Comparison of ENCODE assay signal across 10 mouse cellular contexts in genomic region chr3:9948114-9948513, GRCm38 (mm10).
DNase-seq lines count a peak whose midpoint lies in the region; ATAC-seq and TF ChIP-seq lines count a peak whose summit lies in the region.
"Had no signal": no experiment of that assay in that cellular context is flagged by ENCODE, and none has a peak within 500 bp of the region (broad histone marks: within the 10 kb centered on the region; RNA-seq: fewer than 3 reads in every experiment).

No protein-coding gene starts in this region.

- H3K27me3 ChIP-seq in lung, embryonic 14.5 days (ENCODE audit: insufficient read depth, low read length), result no peaks in the 10 kb centered on the region
- H3K27me3 ChIP-seq in forebrain, postnatal 0 days (ENCODE audit: insufficient read depth, low read length), result no peaks in the 10 kb centered on the region
- no peaks in the 10 kb centered on the region for H3K27me3 ChIP-seq in hindbrain, postnatal 0 days (ENCODE audit: insufficient read depth, low read length)
- no peaks in the 10 kb centered on the region for H3K27me3 ChIP-seq in neural tube, embryonic 14.5 days (ENCODE audit: control insufficient read depth, insufficient read depth, low read length)
- H3K27me3 ChIP-seq: heart, embryonic 13.5 days; limb, embryonic 15.5 days; stomach, embryonic 15.5 days had no signal

- WGBS in lung, embryonic 14.5 days, result 56% methylated on average over 7 of the region's 7 CpGs
- 69% methylated on average over 7 of the region's 7 CpGs for WGBS in forebrain, postnatal 0 days
- 72% methylated on average over 7 of the region's 7 CpGs for WGBS in hindbrain, postnatal 0 days
- 83% methylated on average over 7 of the region's 7 CpGs for WGBS in neural tube, embryonic 14.5 days

- no peak overlapping the region for H3K4me3 ChIP-seq in lung, embryonic 14.5 days (ENCODE audit: low read depth, low read length)
- no peak overlapping the region for H3K4me3 ChIP-seq in forebrain, postnatal 0 days (ENCODE audit: low read depth, low read length)
- no peak overlapping the region for H3K4me3 ChIP-seq in hindbrain, postnatal 0 days (ENCODE audit: low read length)
- no peak overlapping the region for H3K4me3 ChIP-seq in neural tube, embryonic 14.5 days (ENCODE audit: low read depth, low read length)
- H3K4me3 ChIP-seq in layer of hippocampus, adult 2 months, result no peak overlapping the region
- H3K4me3 ChIP-seq: limb, embryonic 15.5 days; stomach, embryonic 15.5 days had no signal

- no peak for TF ChIP-seq CTCF in lung, embryonic 14.5 days (IDR thresholded peaks at IDR 0.05; ENCODE audit: low read depth)
- TF ChIP-seq CTCF in forebrain, postnatal 0 days (IDR thresholded peaks at IDR 0.05; ENCODE audit: low read depth), result no peak
- no peak for TF ChIP-seq CTCF in hindbrain, postnatal 0 days (IDR thresholded peaks at IDR 0.05; ENCODE audit: low read depth)
- no peak for TF ChIP-seq CTCF in layer of hippocampus, adult 2 months (conservative IDR thresholded peaks at IDR 0.05)

- H3K4me1 ChIP-seq in lung, embryonic 14.5 days (ENCODE audit: insufficient read depth), result no peaks in the 10 kb centered on the region
- no peaks in the 10 kb centered on the region for H3K4me1 ChIP-seq in forebrain, postnatal 0 days (ENCODE audit: insufficient read depth)
- no peaks in the 10 kb centered on the region for H3K4me1 ChIP-seq in hindbrain, postnatal 0 days (ENCODE audit: insufficient read depth, low read length)
- H3K4me1 ChIP-seq in neural tube, embryonic 14.5 days (ENCODE audit: control insufficient read depth, insufficient read depth, low read length), result no peaks in the 10 kb centered on the region
- H3K4me1 ChIP-seq: heart, embryonic 13.5 days; limb, embryonic 15.5 days; stomach, embryonic 15.5 days had no signal

- no peaks in the 10 kb centered on the region for H3K36me3 ChIP-seq in lung, embryonic 14.5 days (ENCODE audit: insufficient read depth)
- no peaks in the 10 kb centered on the region for H3K36me3 ChIP-seq in forebrain, postnatal 0 days (ENCODE audit: insufficient read depth)
- no peaks in the 10 kb centered on the region for H3K36me3 ChIP-seq in hindbrain, postnatal 0 days (ENCODE audit: insufficient read depth, low read length)
- no peaks in the 10 kb centered on the region for H3K36me3 ChIP-seq in neural tube, embryonic 14.5 days (ENCODE audit: control insufficient read depth, insufficient read depth, low read length)
- H3K36me3 ChIP-seq: heart, embryonic 13.5 days; limb, embryonic 15.5 days; stomach, embryonic 15.5 days had no signal

- H3K9ac ChIP-seq in lung, embryonic 14.5 days, result no peak overlapping the region
- no peak overlapping the region for H3K9ac ChIP-seq in forebrain, postnatal 0 days
- no peak overlapping the region for H3K9ac ChIP-seq in hindbrain, postnatal 0 days (replicated peaks; ENCODE audit: low read length)
- no peak overlapping the region for H3K9ac ChIP-seq in neural tube, embryonic 14.5 days (replicated peaks; ENCODE audit: low read depth, low read length)
- H3K9ac ChIP-seq: heart, embryonic 13.5 days; limb, embryonic 15.5 days; stomach, embryonic 15.5 days had no signal

- H3K9me3 ChIP-seq in lung, embryonic 14.5 days (ENCODE audit: low read depth, low read length), result no peaks in the 10 kb centered on the region
- H3K9me3 ChIP-seq in forebrain, postnatal 0 days (ENCODE audit: low read length), result no peaks in the 10 kb centered on the region
- no peaks in the 10 kb centered on the region for H3K9me3 ChIP-seq in hindbrain, postnatal 0 days (ENCODE audit: low read length)
- no peaks in the 10 kb centered on the region for H3K9me3 ChIP-seq in neural tube, embryonic 14.5 days (ENCODE audit: control insufficient read depth, low read length)
- H3K9me3 ChIP-seq: heart, embryonic 13.5 days; limb, embryonic 15.5 days; stomach, embryonic 15.5 days had no signal

- H3K4me2 ChIP-seq in lung, embryonic 14.5 days, result no peak overlapping the region
- H3K4me2 ChIP-seq in forebrain, postnatal 0 days (ENCODE audit: low read depth), result no peak overlapping the region
- no peak overlapping the region for H3K4me2 ChIP-seq in hindbrain, postnatal 0 days (ENCODE audit: low read depth, low read length)
- no peak overlapping the region for H3K4me2 ChIP-seq in neural tube, embryonic 14.5 days (ENCODE audit: low read depth, low read length)
- H3K4me2 ChIP-seq: limb, embryonic 15.5 days; stomach, embryonic 15.5 days had no signal

- ATAC-seq in lung, embryonic 14.5 days (ENCODE audit: insufficient read depth), result peak; percentile 71
- ATAC-seq in forebrain, postnatal 0 days, result peak; percentile 74
- ATAC-seq in hindbrain, postnatal 0 days, result peak; percentile 18; the same call in 1 of the 2 replicates
- ATAC-seq in neural tube, embryonic 14.5 days (ENCODE audit: low read depth), result 0 out of 2 replicates have a peak, but pooled peaks have one; percentile 62
- ATAC-seq in megakaryocyte, adult 5-6 weeks (ENCODE audit: poor library complexity, severe bottlenecking), result no peak

- H3K27ac ChIP-seq in lung, embryonic 14.5 days (ENCODE audit: low read depth), result no peak overlapping the region
- no peak overlapping the region for H3K27ac ChIP-seq in forebrain, postnatal 0 days (ENCODE audit: low read depth, low read length)
- no peak overlapping the region for H3K27ac ChIP-seq in hindbrain, postnatal 0 days
- H3K27ac ChIP-seq in neural tube, embryonic 14.5 days (ENCODE audit: low read depth, low read length), result no peak overlapping the region
- H3K27ac ChIP-seq in layer of hippocampus, adult 2 months, result no peak overlapping the region
- H3K27ac ChIP-seq: heart, embryonic 13.5 days; limb, embryonic 15.5 days; stomach, embryonic 15.5 days had no signal

- no peak for DNase-seq in lung, embryonic 14.5 days
- DNase-seq in lung, postnatal 10 days, result no peak
- DNase-seq in forebrain, postnatal 0 days, result no peak
- DNase-seq in hindbrain, postnatal 0 days (ENCODE audit: low spot score), result no peak
- no peak for DNase-seq in layer of hippocampus, adult 2 months (ENCODE audit: low spot score in 2 of 2)
